Mouse (Mus musculus) splenic B cell, adult 2 months (primary cell): ENCODE data around the gene Slc22a14.

Experiments
- DNase-seq: peaks from one replicate; pipeline ENCODE4 v3.0.0-alpha.2; 2011; ENCODE audit warnings: low read depth, low spot score
- H3K27me3 ChIP-seq: 2 replicates; pipeline ENCODE4 v1.6.1; 2012; ENCODE audit warnings: mild to moderate bottlenecking, low read length, moderate library complexity, mixed read lengths; ENCODE audit not compliant: control insufficient read depth, poor library complexity, insufficient read depth, severe bottlenecking
- H3K36me3 ChIP-seq: 2 replicates; pipeline ENCODE4 v1.6.1; 2012; ENCODE audit warnings: mild to moderate bottlenecking, low read length, moderate library complexity, mixed read lengths; ENCODE audit not compliant: control insufficient read depth, poor library complexity, insufficient read depth, severe bottlenecking

The Slc22a14 gene

GRCm38 (mm10) chr9:119340909-119341816, 24.2 kb downstream of the Slc22a14 start, which contains the start of gene Myd88:
Myd88 (minus strand) TSS chr9:119341411.
- Histone ChIP-seq H3K27me3 (no peaks in the 10 kb centered on the region), H3K36me3 (peaks cover 5% of the 10 kb centered on the region)
- peak; percentile 96 for DNase-seq

GRCm38 (mm10) chr9:119340212-119340580, 25.2 kb downstream of the Slc22a14 start:
- DNase-seq: no peak
- Histone ChIP-seq H3K36me3 (peaks cover 2% of the 10 kb centered on the region), H3K27me3 (no peaks in the 10 kb centered on the region)

GRCm38 (mm10) chr9:119339558-119340211, 25.7 kb downstream of the Slc22a14 start, which contains the start of gene Acaa1a:
Acaa1a (plus strand) TSS chr9:119339676.
- no peaks in the 10 kb centered on the region; the same call in none of the 2 replicates for H3K36me3 ChIP-seq
- peak; percentile 75 for DNase-seq
- no peaks in the 10 kb centered on the region for H3K27me3 ChIP-seq

GRCm38 (mm10) chr9:119339106-119339505, 26.2 kb downstream of the Slc22a14 start:
- DNase-seq: no peak
- Histone ChIP-seq H3K36me3 (no peaks in the 10 kb centered on the region; the same call in none of the 2 replicates), H3K27me3 (no peaks in the 10 kb centered on the region)

GRCm38 (mm10) chr9:119338350-119338749, 27.0 kb downstream of the Slc22a14 start:
- no peak for DNase-seq
- Histone ChIP-seq H3K27me3 (no peaks in the 10 kb centered on the region), H3K36me3 (no peaks in the 10 kb centered on the region; the same call in none of the 2 replicates)

- DNase-seq: no peak
- Histone ChIP-seq H3K36me3 (no peaks in the 10 kb centered on the region; the same call in none of the 2 replicates), H3K27me3 (no peaks in the 10 kb centered on the region)
These were observed 27.5 kb downstream of the Slc22a14 start for GRCm38 (mm10) chr9:119337842-119338241.

GRCm38 (mm10) chr9:119335571-119335970, 29.8 kb downstream of the Slc22a14 start:
- no peak for DNase-seq
- Histone ChIP-seq H3K27me3 (no peaks in the 10 kb centered on the region), H3K36me3 (no peaks in the 10 kb centered on the region; the same call in none of the 2 replicates)

- no peaks in the 10 kb centered on the region for H3K27me3 ChIP-seq
- H3K36me3 ChIP-seq: no peaks in the 10 kb centered on the region; the same call in none of the 2 replicates
- DNase-seq: no peak
These were observed 30.5 kb downstream of the Slc22a14 start for GRCm38 (mm10) chr9:119334834-119335233.

- peak; percentile 40 for DNase-seq
- Histone ChIP-seq H3K27me3 (no peaks in the 10 kb centered on the region), H3K36me3 (no peaks in the 10 kb centered on the region; the same call in none of the 2 replicates)
These were observed 31.0 kb downstream of the Slc22a14 start for GRCm38 (mm10) chr9:119334324-119334723.

GRCm38 (mm10) chr9:119330186-119330963, 35.0 kb downstream of the Slc22a14 start:
- Histone ChIP-seq H3K27me3 (no peaks in the 10 kb centered on the region), H3K36me3 (no peaks in the 10 kb centered on the region)
- DNase-seq: no peak

- no peaks in the 10 kb centered on the region for H3K27me3 ChIP-seq
- H3K36me3 ChIP-seq: no peaks in the 10 kb centered on the region
- no peak for DNase-seq
These were observed 36.9 kb downstream of the Slc22a14 start for GRCm38 (mm10) chr9:119328488-119328887.

GRCm38 (mm10) chr9:119324130-119324529, 41.2 kb downstream of the Slc22a14 start:
- no peaks in the 10 kb centered on the region for H3K27me3 ChIP-seq
- DNase-seq: no peak
- no peaks in the 10 kb centered on the region for H3K36me3 ChIP-seq

- no peaks in the 10 kb centered on the region for H3K27me3 ChIP-seq
These were observed 42.1 kb downstream of the Slc22a14 start for GRCm38 (mm10) chr9:119323260-119323645.

More at GRCm38 (mm10) chr9:119323260-119323645, 42.1 kb downstream of the Slc22a14 start:
- DNase-seq: no peak
- no peaks in the 10 kb centered on the region for H3K36me3 ChIP-seq
